Mouse (Mus musculus): Measurements from ENCODE around the gene Tpx2.

GRCm38 (mm10) chr2:152813232-152813631 is 34.5 kb upstream of the Tpx2 start:
- no peak for TF ChIP-seq CTCF (IDR thresholded peaks at IDR 0.05; ENCODE audit: extremely low read depth, insufficient read length, insufficient replicate concordance, low read depth, low read length)
- TF ChIP-seq POLR2A (IDR thresholded peaks at IDR 0.05; ENCODE audit: low read depth, low read length), result no peak
